Mouse (Mus musculus): Measurements from ENCODE around the gene Styx.

DNA sequence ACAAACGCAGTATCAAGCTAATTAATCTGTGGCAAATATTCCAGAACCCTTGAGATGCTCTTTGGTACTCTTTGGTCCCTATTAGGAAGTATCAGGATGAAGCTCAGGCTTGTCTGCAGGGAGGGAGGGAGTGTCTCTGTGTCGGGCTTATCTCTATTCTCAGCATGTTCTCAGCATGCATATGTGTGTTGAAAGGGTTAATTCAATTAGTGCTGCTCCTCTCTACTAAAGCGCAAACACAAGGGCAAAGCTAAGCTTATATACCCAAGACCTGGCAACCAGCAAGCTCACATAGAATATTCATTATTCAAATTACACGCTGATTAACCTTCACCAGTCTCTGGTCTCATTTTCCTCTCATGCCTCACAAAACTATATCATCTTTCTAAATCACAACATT, 47.0 kb upstream of the Styx start:
- TF ChIP-seq POLR2A (IDR thresholded peaks at IDR 0.05; ENCODE audit: low read depth, low read length) (no peak), CTCF (IDR thresholded peaks at IDR 0.05; ENCODE audit: extremely low read depth, insufficient read length, insufficient replicate concordance, low read depth, low read length) (no peak)
